Mouse (Mus musculus): Measurements from ENCODE around the gene Ino80d. TPM values are rescaled to one million over a fixed set of nuclear protein-coding genes. Genes with fewer than 3 reads are reported as not detected.

Gene Ino80d
- polyA plus RNA-seq, 1 experiment from 2014 or later, result 12.7 TPM

DNA sequence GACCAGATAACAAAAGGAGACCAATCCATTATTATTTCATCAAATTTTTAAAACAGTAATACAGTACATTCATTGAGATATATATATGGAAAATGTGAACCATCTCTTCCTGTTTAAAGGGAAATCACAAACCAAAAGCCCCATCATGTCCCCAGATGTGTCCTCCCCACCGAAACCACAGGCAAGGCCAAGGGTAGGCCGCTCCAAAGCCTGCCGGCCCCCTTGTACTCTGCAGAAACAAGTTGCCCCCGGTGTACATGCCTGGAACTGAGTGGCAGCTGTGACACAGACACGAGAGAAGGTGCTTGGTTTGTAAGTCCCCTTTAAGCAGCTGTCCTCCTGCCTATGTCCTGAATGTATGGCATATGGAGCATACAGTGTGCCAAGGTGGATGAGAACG is 66.5 kb downstream of the Ino80d start:
- no peak for ATAC-seq (replicated peaks)
- Histone ChIP-seq H3K9ac (no peak overlapping the region), H3K9me3 (no peaks in the 10 kb centered on the region), H3K4me2 (no peak overlapping the region), H3K4me1 (no peaks in the 10 kb centered on the region), H3K27ac (no peak overlapping the region), H3K36me3 (replicated peaks) (no peaks in the 10 kb centered on the region), H3K27me3 (replicated peaks) (no peaks in the 10 kb centered on the region), H3K4me3 (no peak overlapping the region)
- 91% methylated on average over 6 of the region's 6 CpGs for WGBS

DNA sequence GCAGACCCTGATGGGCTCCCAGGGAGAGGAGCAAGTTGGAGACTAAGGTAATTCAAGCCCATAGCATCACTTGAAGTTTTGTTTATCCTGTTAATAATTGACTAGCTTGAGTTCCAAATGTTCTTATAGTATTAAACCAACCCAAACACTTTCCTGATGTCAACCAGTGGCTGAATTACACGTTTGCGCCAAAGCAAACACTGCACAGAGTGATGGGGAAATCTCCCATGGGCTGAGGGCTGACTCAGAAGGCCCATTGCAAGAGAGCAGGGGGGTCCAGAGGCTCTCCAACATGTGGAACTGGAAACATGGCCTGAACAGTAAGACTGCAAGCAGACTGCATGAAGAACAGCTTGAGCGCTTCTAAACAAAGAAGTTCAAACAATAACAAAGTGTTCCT is 81.5 kb downstream of the Ino80d start:
- H3K4me3 ChIP-seq, result no peak overlapping the region
- 90% methylated on average over 3 of the region's 3 CpGs for WGBS
- H3K4me1 ChIP-seq, result no peaks in the 10 kb centered on the region
- H3K27ac ChIP-seq, result no peak overlapping the region
- H3K27me3 ChIP-seq (replicated peaks), result no peaks in the 10 kb centered on the region
- H3K9ac ChIP-seq, result no peak overlapping the region
- H3K4me2 ChIP-seq, result no peak overlapping the region
- no peaks in the 10 kb centered on the region for H3K36me3 ChIP-seq (replicated peaks)
- no peak for ATAC-seq (replicated peaks)
- H3K9me3 ChIP-seq, result no peaks in the 10 kb centered on the region

DNA sequence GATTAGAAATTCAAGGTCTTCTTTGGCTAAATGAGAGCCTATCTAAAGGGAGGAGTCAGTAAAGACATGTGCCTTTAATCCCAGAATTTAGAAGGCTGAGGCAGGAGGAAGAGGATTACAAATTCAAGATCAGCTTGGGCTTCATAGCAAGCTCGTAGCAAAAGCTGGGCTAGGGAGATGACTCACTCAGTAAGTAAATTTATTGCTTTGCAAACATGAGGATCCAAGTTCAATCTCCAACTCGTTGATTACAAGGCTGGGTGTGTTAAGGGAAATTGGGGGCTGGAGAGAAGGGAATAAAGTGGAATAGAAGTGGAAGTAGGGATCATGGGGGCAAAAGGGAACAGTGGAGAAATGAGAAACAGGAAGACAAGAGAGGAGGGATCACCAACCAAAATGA is 94.6 kb downstream of the Ino80d start:
- Histone ChIP-seq H3K4me1 (no peaks in the 10 kb centered on the region), H3K27me3 (replicated peaks) (no peaks in the 10 kb centered on the region), H3K27ac (no peak overlapping the region), H3K9ac (no peak overlapping the region), H3K4me3 (no peak overlapping the region), H3K4me2 (no peak overlapping the region), H3K36me3 (replicated peaks) (no peaks in the 10 kb centered on the region), H3K9me3 (no peaks in the 10 kb centered on the region)
- ATAC-seq (replicated peaks), result no peak
- WGBS, result 71% methylated on average over 2 of the region's 2 CpGs

DNA sequence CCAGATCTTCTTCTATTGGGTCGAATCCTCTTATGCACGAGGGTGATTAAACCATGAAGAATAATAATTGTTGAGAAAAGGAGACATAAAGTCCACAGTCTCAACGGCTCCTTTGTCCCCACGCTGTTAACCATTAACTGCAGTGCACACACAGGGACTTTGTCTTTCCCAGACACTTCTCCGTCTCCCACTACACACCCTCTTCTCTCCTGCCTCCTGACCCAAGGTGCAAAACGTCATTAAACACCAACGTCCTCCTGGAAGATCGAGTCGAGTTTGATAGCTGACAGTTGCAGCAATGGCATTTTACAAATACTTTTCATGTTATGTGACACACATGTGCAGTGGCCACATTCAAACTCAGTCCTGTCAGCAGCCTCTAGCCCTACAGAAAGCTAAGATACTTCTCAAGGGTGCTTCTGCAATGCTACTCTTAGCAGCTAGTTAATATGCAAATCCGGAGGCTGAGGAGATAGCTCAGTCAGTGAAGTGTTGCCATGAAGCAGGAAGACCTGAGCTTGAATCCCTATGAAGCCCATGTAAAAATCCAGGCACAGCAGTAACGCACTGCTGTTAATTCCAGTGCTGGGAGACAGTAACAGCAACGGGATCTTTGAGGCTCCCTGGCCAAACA is 109.3 kb downstream of the Ino80d start:
- Histone ChIP-seq H3K9me3 (no peaks in the 10 kb centered on the region), H3K9ac (no peak overlapping the region), H3K4me1 (no peaks in the 10 kb centered on the region), H3K4me2 (no peak overlapping the region), H3K27me3 (replicated peaks) (no peaks in the 10 kb centered on the region), H3K27ac (no peak overlapping the region), H3K36me3 (replicated peaks) (no peaks in the 10 kb centered on the region), H3K4me3 (no peak overlapping the region)
- 48% methylated on average over 12 of the region's 12 CpGs for WGBS
- no peak for ATAC-seq (replicated peaks)

DNA sequence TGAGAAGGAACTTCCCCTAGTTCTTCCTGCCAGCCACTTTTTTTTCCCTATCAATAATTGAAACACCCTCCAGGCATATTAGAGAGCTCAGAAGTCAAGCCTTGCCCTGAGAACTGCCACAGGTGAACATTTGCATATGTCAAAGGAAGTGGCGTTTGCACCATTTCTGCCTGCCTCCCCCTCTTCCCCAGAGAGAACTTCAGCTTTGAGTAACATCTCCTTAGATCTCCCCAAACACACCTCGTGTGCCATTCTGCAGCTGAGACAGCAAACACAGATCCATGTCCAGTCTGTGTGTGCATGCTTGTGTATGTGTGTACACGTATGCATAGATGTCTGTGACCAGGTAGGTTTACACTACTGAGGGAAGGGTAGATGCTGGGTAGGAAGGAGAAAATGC is 112.6 kb downstream of the Ino80d start:
- Histone ChIP-seq H3K27ac (no peak overlapping the region), H3K4me1 (no peaks in the 10 kb centered on the region), H3K9me3 (no peaks in the 10 kb centered on the region), H3K27me3 (replicated peaks) (no peaks in the 10 kb centered on the region), H3K4me3 (no peak overlapping the region), H3K4me2 (no peak overlapping the region), H3K9ac (no peak overlapping the region), H3K36me3 (replicated peaks) (no peaks in the 10 kb centered on the region)
- no peak for ATAC-seq (replicated peaks)
- 71% methylated on average over 3 of the region's 3 CpGs for WGBS

DNA sequence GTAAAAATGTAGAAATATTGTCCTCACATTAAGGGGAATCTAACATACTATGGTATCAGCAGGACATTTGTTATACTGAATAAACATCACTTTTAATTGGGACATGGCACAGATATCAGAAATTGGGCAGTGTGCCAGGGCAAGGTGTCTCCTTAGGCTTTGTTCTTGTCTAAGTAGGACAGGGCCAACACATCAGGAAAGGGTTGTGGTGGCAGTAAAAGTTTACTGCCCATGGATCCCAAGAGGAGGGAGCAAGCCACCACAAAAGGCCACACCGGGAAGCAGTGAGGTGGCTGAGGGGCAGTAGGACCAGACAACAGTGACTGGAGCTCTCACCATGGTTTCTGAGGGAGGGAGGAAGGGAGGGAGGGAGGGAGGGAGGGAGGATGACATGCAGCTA is 121.1 kb downstream of the Ino80d start:
- no peak overlapping the region for H3K27ac ChIP-seq
- H3K9me3 ChIP-seq, result no peaks in the 10 kb centered on the region
- no peaks in the 10 kb centered on the region for H3K36me3 ChIP-seq (replicated peaks)
- H3K9ac ChIP-seq, result no peak overlapping the region
- ATAC-seq (replicated peaks), result no peak
- H3K4me1 ChIP-seq, result no peaks in the 10 kb centered on the region
- no peak overlapping the region for H3K4me3 ChIP-seq
- H3K27me3 ChIP-seq (replicated peaks), result no peaks in the 10 kb centered on the region
- H3K4me2 ChIP-seq, result no peak overlapping the region
- WGBS, result 69% methylated on average over 1 of the region's 1 CpGs

DNA sequence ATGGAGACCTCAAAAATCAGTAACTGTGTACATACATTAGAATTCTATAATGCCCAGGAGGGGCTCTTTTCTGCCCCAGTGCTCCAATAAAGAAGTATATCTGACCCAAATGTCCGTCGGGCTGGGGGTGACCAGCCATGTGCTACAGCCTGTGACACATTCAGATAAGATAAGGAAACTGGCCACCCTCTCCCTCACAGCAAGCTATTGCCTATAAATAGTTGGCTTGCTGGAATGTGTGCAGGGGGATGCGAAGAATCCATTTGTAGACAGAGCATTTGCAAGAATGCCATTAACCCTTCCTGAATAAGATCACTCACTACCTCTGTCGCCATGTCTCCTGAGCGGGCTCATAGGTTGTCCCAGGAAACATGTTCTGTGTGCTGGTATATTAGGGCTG is 121.8 kb downstream of the Ino80d start:
- Histone ChIP-seq H3K4me1 (no peaks in the 10 kb centered on the region), H3K36me3 (replicated peaks) (no peaks in the 10 kb centered on the region), H3K4me2 (no peak overlapping the region), H3K27me3 (replicated peaks) (no peaks in the 10 kb centered on the region), H3K27ac (no peak overlapping the region), H3K9me3 (no peaks in the 10 kb centered on the region), H3K4me3 (no peak overlapping the region), H3K9ac (no peak overlapping the region)
- no peak for ATAC-seq (replicated peaks)
- 81% methylated on average over 5 of the region's 5 CpGs for WGBS

DNA sequence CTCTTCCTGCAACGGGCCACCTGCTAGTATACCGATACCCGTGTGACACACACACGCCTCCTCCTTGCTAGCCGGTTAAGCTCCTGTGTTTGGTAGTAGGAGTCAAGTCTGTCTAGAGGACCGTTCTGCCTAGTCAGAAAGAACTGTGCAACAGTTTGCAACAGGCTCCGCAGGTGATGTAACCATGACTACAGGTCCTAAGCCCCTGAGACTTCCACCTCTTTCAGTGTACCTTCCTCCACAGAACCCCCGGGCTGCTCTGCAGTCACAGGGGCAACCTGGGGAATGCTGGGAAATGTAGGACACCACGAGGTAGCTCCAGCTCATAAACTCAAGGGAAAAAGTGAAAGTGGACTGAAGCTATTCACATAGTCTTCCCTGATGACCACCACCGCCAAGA is 123.4 kb downstream of the Ino80d start:
- H3K4me3 ChIP-seq, result no peak overlapping the region
- H3K4me1 ChIP-seq, result no peaks in the 10 kb centered on the region
- H3K9me3 ChIP-seq, result no peaks in the 10 kb centered on the region
- H3K27ac ChIP-seq, result no peak overlapping the region
- ATAC-seq (replicated peaks), result no peak
- H3K27me3 ChIP-seq (replicated peaks), result no peaks in the 10 kb centered on the region
- H3K36me3 ChIP-seq (replicated peaks), result no peaks in the 10 kb centered on the region
- no peak overlapping the region for H3K4me2 ChIP-seq
- H3K9ac ChIP-seq, result no peak overlapping the region
- 81% methylated on average over 10 of the region's 10 CpGs for WGBS

DNA sequence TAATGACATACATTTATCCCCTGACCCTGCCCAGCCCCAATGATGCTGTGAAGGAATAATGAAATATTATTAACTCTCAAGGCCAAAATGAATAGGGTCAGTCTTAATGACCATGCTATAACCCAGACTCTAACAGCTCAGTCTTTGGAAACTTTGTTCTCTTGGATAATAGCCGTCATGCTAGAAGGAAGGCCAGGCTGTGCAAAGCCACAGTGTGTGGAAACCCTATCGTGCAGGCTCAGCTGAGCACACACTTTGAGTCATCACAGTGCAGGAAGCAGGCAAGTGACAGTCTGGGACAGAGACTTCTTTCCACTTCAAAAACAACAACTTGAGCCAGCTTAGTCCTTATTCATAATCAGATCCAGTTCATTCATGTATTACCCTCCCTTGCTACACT is 126.9 kb downstream of the Ino80d start:
- no peak for ATAC-seq (replicated peaks)
- Histone ChIP-seq H3K4me1 (peaks cover 9% of the 10 kb centered on the region; the same call in 1 of the 2 replicates), H3K4me2 (no peak overlapping the region), H3K9me3 (no peaks in the 10 kb centered on the region), H3K4me3 (no peak overlapping the region), H3K36me3 (replicated peaks) (no peaks in the 10 kb centered on the region), H3K9ac (no peak overlapping the region), H3K27me3 (replicated peaks) (no peaks in the 10 kb centered on the region), H3K27ac (no peak overlapping the region)
- WGBS, result 74% methylated on average over 2 of the region's 2 CpGs

DNA sequence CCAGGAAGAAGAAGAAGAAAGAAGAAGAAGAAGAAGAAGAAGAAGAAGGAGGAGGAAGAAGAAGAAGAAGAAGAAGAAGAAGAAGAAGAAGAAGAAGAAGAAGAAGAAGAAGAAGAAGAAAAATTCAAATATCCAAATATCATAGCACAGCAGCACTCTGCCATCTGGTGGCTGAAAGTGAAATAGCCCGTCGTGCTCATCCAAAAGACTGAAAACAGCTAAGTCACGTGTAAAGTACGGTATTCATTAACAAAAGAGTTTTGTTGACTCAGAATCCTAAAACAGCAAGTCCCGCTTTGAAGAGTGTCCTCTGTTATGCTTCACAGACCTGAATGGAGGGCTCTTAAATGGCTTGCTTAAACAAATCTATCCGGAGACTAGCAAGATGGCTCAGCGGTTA is 128.2 kb downstream of the Ino80d start:
- no peaks in the 10 kb centered on the region for H3K27me3 ChIP-seq (replicated peaks)
- H3K9me3 ChIP-seq, result no peaks in the 10 kb centered on the region
- H3K4me2 ChIP-seq, result peak overlapping the region; percentile 35
- no peak overlapping the region for H3K9ac ChIP-seq
- no peak overlapping the region for H3K27ac ChIP-seq
- WGBS, result 19% methylated on average over 7 of the region's 7 CpGs
- no peak for ATAC-seq (replicated peaks)
- H3K4me1 ChIP-seq, result peaks cover 9% of the 10 kb centered on the region; the same call in 1 of the 2 replicates
- no peaks in the 10 kb centered on the region for H3K36me3 ChIP-seq (replicated peaks)
- H3K4me3 ChIP-seq, result no peak overlapping the region

DNA sequence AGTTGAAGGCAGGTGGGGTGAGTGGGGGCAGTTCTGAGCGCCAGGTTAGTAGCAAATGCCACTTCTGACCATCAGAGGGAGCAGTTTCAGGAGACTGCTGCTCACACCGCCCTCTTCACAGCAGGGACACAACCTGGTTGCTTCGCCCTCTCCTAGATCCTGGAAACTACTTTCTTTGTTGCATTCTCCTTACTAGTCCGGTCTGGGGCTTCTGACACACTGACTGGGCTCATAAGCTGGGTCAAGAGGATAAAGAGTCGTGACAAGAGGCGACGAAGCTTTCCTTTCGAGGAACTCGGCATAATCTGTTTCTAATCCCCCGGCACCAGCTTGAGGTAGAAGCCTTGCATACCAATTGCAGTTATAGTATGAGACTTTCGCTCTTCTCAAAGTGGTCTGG is 129.9 kb downstream of the Ino80d start:
- Histone ChIP-seq H3K4me2 (peak overlapping the region; percentile 45), H3K9ac (0 out of 2 replicates have a peak overlapping the region, but pooled peaks have one; percentile 5), H3K9me3 (no peaks in the 10 kb centered on the region), H3K4me1 (peaks cover 9% of the 10 kb centered on the region; the same call in 1 of the 2 replicates), H3K36me3 (replicated peaks) (no peaks in the 10 kb centered on the region), H3K27ac (no peak overlapping the region), H3K27me3 (replicated peaks) (no peaks in the 10 kb centered on the region), H3K4me3 (peak overlapping the region; percentile 28)
- WGBS, result 11% methylated on average over 11 of the region's 11 CpGs
- ATAC-seq (replicated peaks), result no peak; the same call in 1 of the 2 replicates

DNA sequence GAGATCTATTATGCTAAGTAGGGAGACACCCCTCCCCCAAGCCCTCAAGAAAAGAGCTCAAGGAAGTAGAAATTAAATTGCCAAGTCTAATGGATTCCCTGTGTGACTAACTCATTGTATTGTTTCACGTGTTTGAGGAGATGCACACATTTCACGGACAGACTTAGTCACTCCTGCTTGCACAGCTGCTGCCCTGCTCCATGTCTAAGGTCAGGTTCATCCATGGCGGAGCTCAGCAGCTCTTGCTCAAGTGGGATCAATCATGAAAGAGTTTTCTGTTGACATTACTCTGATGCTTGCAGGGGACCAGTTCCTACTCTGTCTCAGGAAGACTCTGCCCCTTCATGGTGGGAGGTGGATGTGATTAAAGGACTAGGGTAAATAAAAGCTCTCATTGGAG is 137.7 kb downstream of the Ino80d start:
- no peak for ATAC-seq (replicated peaks)
- WGBS, result 45% methylated on average over 3 of the region's 3 CpGs

DNA sequence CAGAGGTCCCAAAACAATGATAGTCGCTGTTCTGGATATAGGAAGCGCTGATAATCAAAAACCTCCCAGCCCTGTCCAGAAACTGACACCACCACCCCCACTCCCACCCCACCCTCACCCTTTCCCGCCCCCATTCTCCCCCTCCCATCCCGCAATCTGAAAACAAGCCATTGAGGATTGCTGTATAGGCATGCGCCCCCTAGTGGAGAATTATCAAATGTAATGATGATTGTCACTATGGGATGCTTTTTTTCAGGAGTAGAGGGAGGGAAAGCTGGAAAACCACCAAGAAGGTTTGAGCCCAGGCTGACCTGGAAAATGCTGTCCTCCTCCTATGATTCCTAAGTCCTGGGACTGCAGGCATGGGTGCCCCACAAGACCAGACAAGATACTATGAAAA is 147.6 kb downstream of the Ino80d start:
- Histone ChIP-seq H3K4me1 (peaks cover 8% of the 10 kb centered on the region; the same call in 1 of the 2 replicates), H3K4me2 (no peak overlapping the region), H3K9ac (no peak overlapping the region), H3K36me3 (replicated peaks) (no peaks in the 10 kb centered on the region), H3K27ac (no peak overlapping the region), H3K9me3 (no peaks in the 10 kb centered on the region; the same call in 1 of the 2 replicates), H3K27me3 (replicated peaks) (0 out of 2 replicates have a peak, but pooled peaks cover 5% of the 10 kb centered on the region), H3K4me3 (no peak overlapping the region)
- 18% methylated on average over 5 of the region's 5 CpGs for WGBS
- no peak for ATAC-seq (replicated peaks)

More for the DNA sequence above, 137.7 kb downstream of the Ino80d start:
- no peak overlapping the region for H3K9ac ChIP-seq
- no peak overlapping the region for H3K4me3 ChIP-seq
- H3K27me3 ChIP-seq (replicated peaks), result no peaks in the 10 kb centered on the region
- no peak overlapping the region for H3K27ac ChIP-seq
- H3K36me3 ChIP-seq (replicated peaks), result no peaks in the 10 kb centered on the region
- no peaks in the 10 kb centered on the region for H3K9me3 ChIP-seq
- no peaks in the 10 kb centered on the region for H3K4me1 ChIP-seq
- no peak overlapping the region for H3K4me2 ChIP-seq

All from midbrain, embryonic 15.5 days (tissue).